Mouse (Mus musculus) thymus, adult 2 months (tissue): Measurements from ENCODE around the gene Lkaaear1.

Source experiments
- CTCF ChIP-seq: fragments of 200-500 bp; IDR thresholded peaks from 2 replicates; pipeline ENCODE4 v1.5.1; 2012; ENCODE audit warnings: mild to moderate bottlenecking, control low read depth, low read length, moderate library complexity, borderline replicate concordance; ENCODE audit not compliant: control insufficient read depth, poor library complexity, insufficient read depth; ENCODE audit errors: extremely low read depth
- POLR2A ChIP-seq: fragments of 200-500 bp; IDR thresholded peaks from 2 replicates; pipeline ENCODE4 v1.6.1; 2012; ENCODE audit warnings: mild to moderate bottlenecking, low read length, control low read depth, moderate library complexity; ENCODE audit not compliant: control insufficient read depth, poor library complexity, insufficient read depth; ENCODE audit errors: extremely low read depth

- TF ChIP-seq CTCF (no peak), POLR2A (no peak)
Measured at GRCm38 (mm10) chr2:181658528-181658927, 39.7 kb downstream of the Lkaaear1 start.
